Mouse (Mus musculus) cerebellum, adult 11 months (tissue): Measurements from ENCODE around the gene Arnt.
A peak's percentile ranks its signal among the peaks of the same experiment; 100 is the strongest.

Source experiments
- DNase-seq: peaks from one replicate; pipeline ENCODE4 v3.0.0; 2022

The Arnt gene

DNA sequence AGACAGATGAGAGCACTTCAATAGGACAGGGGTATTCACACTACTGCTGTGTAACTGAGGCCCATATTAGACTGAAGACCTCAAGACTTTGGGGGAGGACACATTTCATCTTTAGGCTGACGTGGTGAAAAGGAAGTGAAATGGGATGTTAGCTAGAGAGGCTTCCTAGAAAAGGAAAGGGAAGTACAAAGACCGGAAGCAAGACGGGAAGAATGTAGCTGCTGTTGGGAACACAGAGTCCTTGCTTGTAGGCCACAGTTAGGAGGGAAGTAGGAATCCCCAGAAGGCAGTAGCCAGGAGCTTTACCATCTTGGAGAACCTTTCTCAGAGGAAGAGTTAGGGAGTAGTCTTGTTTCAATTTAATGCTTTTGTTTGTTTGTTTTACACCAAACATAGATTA lies 23.6 kb downstream of the Arnt start:
- DNase-seq, result no peak

DNA sequence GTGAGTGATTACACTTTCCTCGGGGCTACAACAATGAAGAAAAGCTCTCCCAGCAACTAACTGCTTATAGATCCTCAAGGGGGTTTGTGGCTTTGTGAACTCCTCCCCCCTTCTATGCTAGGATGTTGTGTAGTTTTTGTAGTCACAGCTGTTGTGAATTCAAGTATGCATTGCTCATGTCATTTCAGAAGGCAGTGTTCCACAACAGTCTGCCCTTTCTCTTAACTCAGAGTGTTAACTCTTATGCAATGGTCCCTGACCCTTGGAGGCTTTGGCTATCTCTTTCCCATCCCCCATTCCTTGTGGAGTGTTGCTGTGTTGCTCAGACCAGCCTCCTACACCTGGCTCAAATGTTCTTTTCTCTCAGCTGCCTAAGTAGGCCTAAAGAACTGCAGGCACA lies 25.2 kb downstream of the Arnt start:
- DNase-seq, result no peak

DNA sequence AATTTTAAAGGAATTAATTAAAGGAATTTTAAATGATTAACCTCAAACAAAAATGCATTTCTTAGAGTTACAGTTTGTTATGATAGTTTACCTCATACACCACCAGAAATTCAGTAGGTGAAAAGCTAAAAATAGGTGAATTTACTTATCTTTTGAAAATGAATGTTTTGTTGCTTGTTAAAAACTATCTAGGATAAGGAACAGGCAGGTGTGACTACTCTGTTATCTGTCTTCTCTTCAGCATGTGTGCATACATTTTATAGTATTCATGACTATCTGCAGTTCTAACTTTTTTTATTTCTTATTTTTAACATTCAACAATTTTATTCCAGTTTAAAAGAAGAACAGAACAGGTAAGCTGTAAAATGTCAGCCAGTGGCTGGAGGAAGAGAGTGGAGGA lies 29.7 kb downstream of the Arnt start:
- no peak for DNase-seq

DNA sequence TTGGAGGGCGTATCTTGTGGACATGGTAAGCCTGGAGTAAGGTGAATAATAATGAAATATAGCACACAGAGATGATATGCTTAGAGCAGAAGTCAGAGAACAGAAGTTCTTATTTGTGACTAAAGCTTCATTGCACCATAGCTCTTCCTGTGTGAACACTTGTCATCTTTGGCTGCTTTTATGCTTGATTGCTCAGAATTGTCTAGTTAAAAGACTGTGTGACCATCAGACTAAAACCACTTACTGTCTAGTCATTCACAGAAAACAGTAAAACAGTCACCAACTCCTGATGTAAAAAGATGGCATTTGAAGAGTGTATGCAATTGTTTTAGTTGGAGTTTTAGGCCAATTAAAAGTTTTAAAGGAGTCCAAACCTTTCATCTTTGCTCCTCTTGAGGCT lies 44.8 kb downstream of the Arnt start:
- DNase-seq, result no peak

DNA sequence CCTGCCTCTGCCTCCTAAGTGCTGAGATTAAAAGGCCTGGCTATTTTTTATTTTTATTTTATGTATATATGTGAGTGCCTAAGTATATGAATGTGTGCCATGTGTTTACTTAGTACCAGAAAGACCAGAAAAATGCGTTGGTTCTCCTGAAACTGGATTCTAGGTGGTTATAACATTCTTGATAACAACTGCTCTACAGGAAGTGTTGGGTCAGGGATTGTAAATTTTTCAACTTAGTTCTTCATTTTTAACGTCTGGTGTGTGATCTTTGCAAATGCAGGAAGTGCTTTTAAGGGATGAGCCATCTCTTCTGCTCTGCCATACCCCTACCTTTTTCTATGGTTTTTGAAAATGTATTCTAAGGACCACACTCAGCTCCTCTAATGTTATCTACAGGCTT lies 52.2 kb downstream of the Arnt start:
- no peak for DNase-seq

DNA sequence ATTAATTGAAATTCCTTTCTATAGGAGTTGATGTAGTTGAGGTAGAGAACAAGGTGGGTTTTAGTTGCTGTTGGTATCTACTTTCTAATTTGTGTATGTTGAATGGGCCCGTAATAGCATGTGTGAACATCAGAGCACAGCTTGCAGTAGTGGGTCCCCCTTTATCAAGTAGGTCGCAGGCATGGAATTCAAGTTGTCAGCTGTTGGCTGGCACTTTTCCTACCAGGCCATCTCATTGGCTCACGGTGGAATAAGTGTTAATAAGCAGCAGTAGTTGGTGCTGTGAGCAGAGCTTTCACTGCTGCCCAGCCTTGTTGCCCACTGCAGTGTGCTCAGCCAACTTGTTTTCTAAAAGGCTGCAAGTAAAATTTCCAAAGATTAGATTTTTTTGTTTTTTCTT lies 54.5 kb downstream of the Arnt start:
- DNase-seq, result no peak

DNA sequence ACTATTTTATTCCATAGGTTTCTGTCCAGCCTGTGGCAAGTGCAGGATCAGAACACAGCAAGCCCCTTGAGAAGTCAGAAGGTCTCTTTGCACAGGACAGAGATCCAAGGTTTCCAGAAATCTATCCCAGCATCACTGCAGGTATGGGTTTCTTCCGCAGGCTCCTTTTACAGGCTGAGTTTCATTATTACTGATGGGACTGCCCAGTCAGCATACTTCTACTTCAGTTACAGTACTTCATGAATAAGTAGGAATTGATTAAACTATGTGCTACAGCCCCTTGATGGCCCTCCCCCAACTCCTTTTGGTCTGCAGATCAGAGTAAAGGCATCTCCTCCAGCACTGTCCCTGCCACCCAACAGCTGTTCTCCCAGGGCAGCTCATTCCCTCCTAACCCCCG lies 56.0 kb downstream of the Arnt start:
- no peak for DNase-seq

DNA sequence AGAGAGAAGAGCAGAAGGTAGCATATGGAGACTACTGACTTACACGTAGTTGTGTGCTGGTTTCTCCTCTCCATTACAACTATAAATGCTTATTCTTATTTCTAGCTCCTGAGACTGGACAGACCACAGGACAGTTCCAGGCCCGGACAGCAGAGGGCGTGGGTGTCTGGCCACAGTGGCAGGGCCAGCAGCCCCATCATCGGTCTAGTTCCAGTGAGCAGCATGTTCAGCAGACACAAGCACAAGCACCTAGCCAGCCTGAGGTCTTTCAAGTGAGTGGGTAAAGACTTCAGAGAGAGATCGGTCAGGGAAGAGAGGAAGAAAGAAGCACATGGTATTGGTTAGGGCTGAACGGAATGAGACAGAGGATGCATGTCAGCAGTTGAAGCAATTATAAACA lies 60.2 kb downstream of the Arnt start:
- DNase-seq, result peak; percentile 45

DNA sequence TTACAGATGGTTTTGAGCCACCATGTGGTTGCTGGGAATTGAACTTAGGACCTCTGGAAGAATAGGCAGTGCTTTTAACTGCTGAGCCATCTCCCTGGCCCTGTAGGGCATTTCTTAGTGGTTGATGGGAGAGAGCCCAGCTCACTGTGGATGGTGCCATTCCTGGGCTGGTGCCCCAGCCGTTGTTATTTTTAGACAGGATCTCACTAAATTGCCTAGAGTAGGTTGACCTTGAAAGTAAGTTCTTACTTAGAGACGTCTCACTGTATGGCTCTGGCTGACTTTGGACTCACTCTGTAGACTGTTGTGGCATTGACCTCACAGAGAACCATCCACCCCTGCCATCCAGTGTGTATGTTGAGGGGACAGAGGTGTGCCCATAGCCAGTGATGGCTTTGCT lies 64.0 kb downstream of the Arnt start:
- DNase-seq, result no peak

DNA sequence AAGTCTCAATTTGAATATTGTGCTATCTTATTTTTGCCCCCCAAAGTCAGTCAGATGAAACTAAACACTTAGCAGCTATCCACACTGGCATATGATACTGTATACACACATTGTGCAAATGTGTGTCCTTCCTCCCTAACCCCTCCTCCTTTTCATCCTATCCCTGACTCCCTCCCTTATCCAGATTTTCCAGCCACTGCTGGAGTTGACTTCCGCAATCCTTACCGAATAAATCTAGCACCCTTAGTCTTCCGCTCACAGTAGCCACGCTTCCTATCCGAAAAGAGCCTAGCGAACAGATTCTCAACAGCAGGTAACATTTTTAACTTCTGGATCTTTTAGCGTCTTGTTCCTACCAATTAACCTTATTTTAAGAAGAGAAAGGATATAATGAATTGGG lies 64.8 kb downstream of the Arnt start, which contains the start of gene Ctsk:
Ctsk (plus strand) TSS at position 233 of the 400 bp plus-strand sequence.
- DNase-seq, result no peak

DNA sequence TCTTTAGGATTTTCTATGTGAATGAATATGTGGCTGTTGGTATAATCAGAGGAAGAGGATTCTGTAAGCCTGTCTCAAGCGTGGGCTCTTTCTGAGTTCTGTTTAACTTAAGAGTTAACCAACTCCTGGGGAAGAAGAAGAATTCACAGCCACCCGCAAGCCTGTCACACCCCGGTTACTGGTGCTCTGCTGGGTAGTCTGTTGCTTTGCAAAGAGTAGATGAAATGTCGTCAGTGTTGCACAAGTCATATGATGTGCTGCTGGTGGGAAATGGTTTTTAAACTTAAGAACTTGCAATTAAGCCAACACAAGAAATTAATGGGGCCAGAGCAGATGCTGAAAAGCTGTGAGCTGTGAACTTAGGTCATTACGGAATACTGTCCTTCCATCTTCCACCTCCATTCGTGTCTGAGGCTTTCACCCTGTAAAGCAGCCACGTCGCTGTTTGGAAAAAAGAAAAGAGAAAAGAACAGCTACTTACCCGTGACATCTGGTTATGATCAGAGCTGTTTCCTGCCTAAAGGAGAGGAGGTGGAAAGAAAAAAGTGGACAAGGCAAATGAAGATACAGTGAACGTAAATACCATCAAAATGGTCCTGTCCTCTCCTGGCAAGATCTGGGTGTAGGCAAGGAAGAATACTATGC lies 65.4 kb downstream of the Arnt start:
- DNase-seq, result no peak

DNA sequence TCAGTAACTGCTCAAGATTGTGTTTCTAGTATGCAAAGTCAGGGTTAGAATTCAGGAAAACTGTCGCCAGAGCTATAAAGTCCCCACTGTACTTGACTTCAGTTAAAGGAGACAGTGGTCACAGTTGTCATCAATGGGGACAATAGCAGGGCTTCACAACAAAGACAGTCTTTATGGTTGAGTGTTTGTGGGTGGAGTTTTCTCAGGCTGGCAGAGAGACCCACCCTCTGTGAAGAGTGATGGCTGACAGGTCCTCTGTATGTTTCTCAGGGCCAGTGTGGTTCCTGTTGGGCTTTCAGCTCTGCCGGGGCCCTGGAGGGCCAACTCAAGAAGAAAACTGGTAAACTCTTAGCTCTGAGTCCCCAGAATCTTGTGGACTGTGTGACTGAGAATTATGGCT lies 68.1 kb downstream of the Arnt start:
- DNase-seq, result no peak

DNA sequence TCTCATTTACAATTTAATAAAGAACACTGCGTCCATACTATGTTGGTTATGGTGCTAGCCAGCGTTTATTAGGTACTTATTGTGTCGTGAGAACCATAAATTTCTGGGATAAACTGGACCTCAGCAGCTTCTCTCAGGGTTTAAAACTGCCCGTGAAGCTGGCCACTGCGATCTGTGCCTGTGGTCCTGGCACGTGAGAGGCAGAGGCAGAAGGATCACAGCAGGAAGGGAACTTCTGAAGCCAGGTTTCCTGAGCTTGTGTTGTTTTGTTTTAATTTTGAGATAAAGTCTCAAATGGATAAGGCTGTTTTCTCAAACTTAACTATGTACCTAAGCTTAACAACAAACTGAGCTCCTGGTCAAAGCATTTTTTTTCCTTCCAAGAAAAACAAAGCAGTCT lies 75.2 kb downstream of the Arnt start:
- DNase-seq, result peak; percentile 54

DNA sequence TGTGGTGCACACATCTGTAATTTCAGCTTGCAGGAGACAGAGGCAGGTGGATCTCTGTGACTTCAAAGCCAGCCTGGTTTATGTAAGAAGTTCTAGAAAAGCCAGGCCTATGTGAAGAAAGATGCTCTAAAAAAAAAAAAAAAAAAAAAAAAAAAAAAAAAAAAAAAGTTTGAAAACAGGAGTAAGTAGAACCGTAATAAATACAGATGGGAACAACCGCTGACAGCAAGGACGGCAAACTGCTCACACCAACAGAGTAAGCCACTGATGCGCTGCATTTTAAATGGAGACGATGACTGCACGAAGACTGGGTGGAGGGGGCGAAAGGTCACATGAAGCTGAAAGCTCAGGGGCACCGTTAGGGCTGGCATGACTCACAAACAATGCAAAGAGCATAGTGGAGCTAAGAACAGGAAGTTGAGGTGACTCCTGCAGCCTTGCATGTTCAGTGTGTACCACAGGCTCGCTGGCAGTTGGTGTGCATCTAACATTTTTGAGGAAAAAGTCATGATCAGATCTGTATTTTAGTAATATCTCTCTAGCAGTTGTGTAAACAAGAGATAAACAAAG lies 77.5 kb downstream of the Arnt start:
- no peak for DNase-seq

DNA sequence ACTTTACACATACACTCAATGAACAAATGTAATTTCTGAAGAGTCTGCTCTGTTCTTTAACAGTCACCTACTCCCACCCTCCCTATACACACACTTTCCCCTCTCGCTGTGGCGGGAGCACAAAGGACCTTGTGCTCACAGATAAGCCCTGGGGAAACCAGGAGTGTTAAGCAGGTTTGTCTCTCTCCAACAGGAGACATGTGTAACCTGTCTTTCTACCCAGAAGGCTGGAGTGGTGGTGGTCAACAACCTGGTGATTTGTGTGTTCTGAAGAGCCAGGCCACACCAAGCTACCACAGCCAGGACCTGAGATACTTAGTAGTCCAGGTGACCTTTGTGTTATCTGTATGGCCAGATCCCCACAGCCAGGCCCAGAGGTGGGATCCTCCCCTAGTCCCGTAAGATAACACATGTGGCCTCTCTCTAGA lies 82.4 kb downstream of the Arnt start:
- DNase-seq, result no peak

DNA sequence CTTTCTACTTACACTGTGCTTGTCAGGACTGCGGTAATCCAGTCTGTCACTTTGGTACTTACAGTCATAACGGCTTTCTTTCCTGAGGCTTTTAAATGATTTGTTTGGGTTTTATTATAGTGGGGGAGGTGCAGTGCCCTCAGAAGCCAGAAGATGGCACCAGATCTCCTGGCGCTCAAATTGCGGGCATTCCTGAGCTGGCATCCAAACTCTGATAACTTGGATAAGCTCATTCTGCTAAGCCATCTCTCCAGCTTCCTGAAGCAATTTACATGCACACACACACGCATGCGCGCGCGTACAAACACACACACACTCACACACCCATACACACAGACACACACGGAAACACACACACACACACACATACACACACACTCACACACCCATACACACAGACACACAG lies 83.3 kb downstream of the Arnt start:
- DNase-seq, result peak; percentile 59

DNA sequence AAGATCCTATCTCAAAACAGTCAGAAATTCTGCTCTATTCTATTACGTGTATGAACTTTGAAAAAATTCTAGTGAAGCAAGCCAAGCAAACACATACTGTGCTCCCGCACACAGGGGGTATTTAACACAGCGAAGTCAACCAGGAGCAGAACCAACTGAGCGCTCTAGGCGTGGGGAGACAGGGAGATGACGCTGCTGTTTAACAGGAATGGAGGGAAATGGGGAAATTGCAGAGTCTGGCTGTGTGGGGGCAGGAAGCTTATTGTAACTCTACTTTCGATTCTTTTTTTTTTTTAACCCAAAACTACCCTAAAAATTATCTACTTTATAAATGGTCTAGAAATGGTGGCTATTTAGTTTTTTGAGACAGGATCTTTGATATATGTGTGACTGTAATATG lies 84.7 kb downstream of the Arnt start:
- no peak for DNase-seq

DNA sequence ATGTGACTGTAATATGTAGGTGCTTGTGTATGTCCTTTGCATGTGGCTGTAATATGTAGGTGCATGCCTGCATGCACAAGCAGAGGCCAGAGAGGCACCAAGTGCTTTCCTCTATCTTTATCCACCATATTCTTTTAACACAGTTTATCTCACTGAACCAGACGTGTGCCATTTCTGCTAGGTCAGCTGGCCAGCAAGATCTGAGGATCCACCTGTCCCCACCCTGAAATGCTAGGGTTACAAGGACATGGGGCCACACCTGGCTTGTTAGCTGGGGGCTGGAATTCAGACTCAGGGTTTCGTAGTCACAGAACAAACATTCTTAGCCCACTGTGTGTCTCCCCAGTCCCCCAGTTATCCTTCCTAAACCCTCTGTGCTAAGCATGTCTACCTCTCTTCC lies 85.1 kb downstream of the Arnt start:
- DNase-seq, result no peak

DNA sequence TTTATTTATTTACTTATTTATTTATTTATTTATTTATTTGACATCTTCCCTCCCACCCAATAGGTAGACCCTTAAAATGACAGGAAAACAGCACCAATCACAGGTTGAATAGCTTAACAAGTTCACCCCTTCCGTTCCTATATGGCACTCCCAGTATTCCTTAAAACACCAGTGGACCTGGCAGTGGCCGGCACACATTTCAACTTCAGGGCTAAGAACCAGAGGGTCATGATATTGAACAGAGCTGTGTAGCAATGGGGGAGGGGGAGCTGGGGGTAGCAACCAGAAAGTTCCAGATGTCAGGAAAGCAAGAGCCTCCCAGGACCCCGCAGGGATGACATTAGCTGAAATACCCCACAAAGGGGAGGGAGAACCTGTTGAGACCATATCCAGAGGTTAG lies 85.9 kb downstream of the Arnt start:
- no peak for DNase-seq

DNA sequence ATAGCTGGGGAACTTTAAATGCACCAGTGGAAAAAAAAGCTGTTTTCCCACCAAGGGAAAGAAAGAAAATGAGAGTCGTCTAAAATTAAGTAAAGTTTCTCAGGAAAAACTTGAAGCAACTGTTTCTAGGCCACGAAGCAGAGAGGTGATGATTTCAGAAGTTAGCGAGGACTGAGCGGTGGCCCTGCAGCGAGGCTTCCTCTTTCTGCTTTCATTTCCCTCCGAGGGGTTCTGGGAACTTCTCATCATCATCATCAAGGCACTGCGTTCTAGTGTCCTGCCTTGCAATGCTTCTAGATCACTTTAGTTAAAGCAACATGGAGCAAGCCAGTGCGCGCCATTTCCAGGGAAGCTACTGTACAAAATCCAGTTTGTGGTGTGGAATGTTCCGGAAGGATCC lies 87.0 kb downstream of the Arnt start:
- DNase-seq, result no peak

DNA sequence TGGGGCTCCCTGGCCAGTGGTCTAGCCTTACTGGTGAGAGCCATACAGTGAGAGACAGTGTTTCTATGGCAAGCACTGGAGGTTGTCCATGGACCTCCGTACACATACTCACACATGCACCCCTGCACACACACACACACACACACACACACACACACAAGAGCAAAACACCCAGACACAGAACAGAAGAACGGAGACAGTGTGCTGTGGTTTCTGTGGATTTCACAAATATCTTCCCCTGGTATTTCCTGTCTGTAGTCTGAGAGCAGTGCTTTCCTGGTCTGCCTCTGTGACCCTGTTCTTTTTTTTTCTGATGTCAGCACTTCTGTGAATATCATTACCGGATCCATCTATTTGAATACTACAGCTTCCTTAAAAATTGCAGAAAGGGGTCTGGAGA lies 89.5 kb downstream of the Arnt start:
- DNase-seq, result no peak

DNA sequence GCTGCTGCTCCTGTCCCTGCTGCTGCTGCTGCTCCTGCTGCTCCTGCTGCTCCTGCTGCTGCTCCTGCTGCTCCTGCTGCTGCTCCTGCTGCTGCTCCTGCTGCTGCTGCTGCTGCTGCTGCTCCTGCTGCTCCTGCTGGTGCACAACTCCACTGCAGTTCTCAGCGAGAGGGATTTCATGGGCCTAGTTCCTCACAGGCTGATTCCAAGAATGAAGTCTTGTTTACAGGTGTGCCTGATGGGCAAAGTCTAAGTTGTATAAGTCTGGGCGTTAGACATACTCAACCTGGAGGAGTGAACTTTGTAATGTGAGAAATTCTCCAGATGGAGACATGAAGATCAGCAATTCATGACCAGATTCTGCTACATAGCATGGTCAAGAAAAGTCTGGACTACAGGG lies 90.5 kb downstream of the Arnt start:
- no peak for DNase-seq

DNA sequence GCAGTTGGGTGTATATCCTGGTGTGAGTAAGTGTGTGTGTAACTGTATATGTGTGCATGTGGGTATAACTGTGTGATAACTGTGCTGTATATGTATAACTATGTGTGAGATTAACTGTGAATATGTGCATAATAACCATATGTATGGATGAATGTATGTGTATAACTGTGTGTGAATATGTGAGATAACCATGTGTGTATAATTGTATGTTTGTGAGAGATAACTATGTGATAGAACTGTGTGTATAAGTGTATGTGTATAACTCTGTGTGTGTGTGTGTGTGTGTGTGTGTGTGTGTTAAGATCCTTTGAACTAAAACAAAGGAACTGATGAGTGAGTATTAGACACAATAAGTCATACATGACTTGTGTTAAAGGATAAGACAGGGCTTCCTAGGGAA lies 91.9 kb downstream of the Arnt start:
- DNase-seq, result no peak

DNA sequence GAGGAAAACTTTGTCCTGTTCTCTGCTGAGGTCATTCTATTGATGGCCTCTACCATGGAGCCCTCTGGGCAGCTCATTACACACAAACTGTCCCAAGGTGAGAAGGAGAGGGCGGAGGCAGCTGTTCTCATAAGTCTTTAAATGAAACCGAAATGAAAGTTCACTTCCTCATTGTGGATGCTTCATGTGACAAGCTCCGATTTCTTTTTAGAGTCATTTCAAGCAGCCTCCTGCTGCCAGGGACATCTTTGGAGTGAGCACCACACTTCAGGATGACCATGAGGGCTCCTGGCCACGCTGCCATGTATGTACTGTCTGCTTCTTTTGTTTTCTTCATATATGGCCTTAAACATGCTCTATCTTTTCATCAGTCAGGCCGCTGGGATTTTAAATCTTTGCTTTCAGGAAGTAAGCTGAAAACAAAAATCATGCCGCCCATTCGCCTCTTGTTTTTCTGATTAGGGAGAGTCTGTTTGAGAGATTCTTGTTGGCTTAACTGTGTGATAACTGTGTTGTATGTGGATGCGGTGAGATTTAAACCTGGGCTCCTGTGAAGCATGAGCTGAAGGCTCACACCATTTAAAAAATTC lies 92.5 kb downstream of the Arnt start, which contains the start of gene Ctss:
Ctss (plus strand) TSS at position 165 of the 590 bp plus-strand sequence.
- no peak for DNase-seq

DNA sequence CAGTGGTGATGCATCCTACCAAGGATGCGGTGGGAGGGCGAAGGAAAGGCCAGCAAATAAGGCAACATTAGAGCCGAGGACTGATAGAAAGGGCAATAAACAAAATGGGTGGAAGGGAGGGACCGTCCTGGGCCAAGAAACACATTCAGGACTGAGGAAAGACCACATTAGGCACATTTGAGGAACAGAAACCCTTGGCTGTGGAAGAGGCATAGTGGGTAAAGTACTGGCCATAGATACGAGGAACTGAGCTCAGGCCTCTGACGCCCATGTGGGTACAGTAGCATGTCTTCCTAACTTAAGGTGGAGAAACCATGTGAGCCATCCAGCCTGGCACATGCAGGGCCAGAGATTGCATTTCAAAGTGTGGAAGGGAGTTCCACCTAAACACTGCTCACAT lies 95.6 kb downstream of the Arnt start:
- DNase-seq, result no peak
